Mouse (Mus musculus) heart, postnatal 25 days (tissue): ENCODE data around the gene Rps21. TPM values are rescaled to one million over a fixed set of nuclear protein-coding genes. Genes with fewer than 3 reads are reported as not detected.

ENCODE experiments used
- microRNA-seq: library from miRNA; unstranded; fragments of <30 nt; microRNA quantifications from one replicate; pipeline ENCODE4 v1.2.0, GENCODE M21; 2022
- total RNA-seq, 2 experiments: library from RNA; stranded (reverse); gene quantifications; 2 replicates each; pipeline ENCODE4 v1.2.3; 2021

The Rps21 gene
- total RNA-seq, 2 experiments from 2014 or later = 471 to 515 TPM

Small RNA genes within 50 kb of the gene (microRNA-seq; reads per million reads assigned to microRNA genes)
- not detected for gene Mir3091

Other genes with a start within 250 kb of the Rps21 start
- 10 to 100 TPM; 59.2 to 63.1 TPM for gene Lsm14b, start 232.4 kb upstream of the Rps21 start, total RNA-seq
- 100 to 1,000 TPM; 155 to 163 TPM for gene Psma7, start 214.9 kb upstream of the Rps21 start, total RNA-seq
- gene Ss18l1, start 214.9 kb upstream of the Rps21 start, total RNA-seq = 1 to 10 TPM; 2.2 to 2.3 TPM
- 10 to 100 TPM; 23.0 to 27.4 TPM for gene Mtg2, start 186.8 kb upstream of the Rps21 start, total RNA-seq
- gene Hrh3, start 152.9 kb upstream of the Rps21 start, total RNA-seq = not detected
- 10 to 100 TPM; 32.3 to 36.4 TPM for gene Osbpl2, start 138.1 kb upstream of the Rps21 start, total RNA-seq
- 10 to 100 TPM; 73.1 to 83.5 TPM for gene Adrm1, start 85.9 kb upstream of the Rps21 start, total RNA-seq
- 10 to 100 TPM; 50.3 to 58.2 TPM for gene Lama5, start 31.5 kb upstream of the Rps21 start, total RNA-seq
- gene Cables2, start 16.1 kb downstream of the Rps21 start, total RNA-seq = 10 to 100 TPM; 13.0 to 13.8 TPM
- gene Rbbp8nl, start 32.5 kb downstream of the Rps21 start, total RNA-seq = not detected
- gene Gata5, start 77.3 kb downstream of the Rps21 start, total RNA-seq = 1 to 10 TPM in 1 of 2 experiments, under 1 TPM in 1; 0.98 to 1.1 TPM
- gene Slco4a1, start 198.9 kb downstream of the Rps21 start, total RNA-seq = not detected
- gene Ntsr1, start 242.6 kb downstream of the Rps21 start, total RNA-seq = not detected